Mouse (Mus musculus): ENCODE results near the gene Lama2.

Gene Lama2

GRCm38 (mm10) chr10:27619658-27620057 is at the start of gene Lama2:
Gene Lama2 (minus strand): TSS chr10:27619758.
- in situ Hi-C loops (cut with MboI; ENCODE audit: unreplicated experiment in 2 of 2), result no loop called here

DNA sequence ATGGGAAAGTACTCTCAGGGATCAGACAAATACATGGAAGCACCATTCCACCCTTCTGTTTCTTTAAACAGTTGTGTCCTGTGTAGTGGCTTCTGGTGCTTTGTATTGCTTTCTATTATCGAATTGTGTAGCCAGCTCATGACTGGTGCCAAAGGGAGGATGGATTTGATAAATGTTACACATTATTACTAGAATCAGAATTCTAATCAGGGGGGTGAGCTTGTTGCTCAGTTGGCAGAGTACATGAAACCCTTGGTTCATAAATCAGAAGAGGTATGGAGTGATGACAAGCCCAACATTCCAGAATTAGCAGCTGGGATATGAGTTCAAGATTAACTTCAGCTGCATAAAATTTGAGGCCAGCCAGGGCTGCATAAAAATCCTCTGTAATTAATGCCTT is 44.8 kb upstream of the Lama2 start:
- in situ Hi-C loops (cut with MboI; ENCODE audit: unreplicated experiment in 2 of 2), result no loop called here

GRCm38 (mm10) chr10:27663396-27663795 is 43.8 kb upstream of the Lama2 start:
- in situ Hi-C loops (cut with MboI; ENCODE audit: unreplicated experiment in 2 of 2), result no loop called here

DNA sequence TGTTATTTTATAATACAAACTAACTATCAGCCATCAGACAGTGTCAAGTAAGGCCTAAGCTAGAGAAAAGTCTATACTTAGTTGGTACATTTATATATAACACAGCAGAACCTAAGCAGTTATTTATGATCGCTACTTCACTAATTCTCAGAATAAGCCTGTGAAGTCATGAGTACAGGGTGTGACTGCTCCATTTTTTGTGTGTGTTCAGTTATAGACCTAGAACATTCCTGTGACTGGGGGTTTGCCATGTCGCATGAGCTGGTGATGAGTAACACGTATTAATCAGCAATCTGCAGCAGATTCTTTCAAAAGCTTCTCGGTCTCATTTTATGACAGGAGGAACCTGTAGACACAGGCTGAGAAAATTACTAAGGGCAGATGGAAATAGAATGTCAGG is 34.6 kb upstream of the Lama2 start:
- in situ Hi-C loops (cut with MboI; ENCODE audit: unreplicated experiment in 2 of 2), result no loop called here

DNA sequence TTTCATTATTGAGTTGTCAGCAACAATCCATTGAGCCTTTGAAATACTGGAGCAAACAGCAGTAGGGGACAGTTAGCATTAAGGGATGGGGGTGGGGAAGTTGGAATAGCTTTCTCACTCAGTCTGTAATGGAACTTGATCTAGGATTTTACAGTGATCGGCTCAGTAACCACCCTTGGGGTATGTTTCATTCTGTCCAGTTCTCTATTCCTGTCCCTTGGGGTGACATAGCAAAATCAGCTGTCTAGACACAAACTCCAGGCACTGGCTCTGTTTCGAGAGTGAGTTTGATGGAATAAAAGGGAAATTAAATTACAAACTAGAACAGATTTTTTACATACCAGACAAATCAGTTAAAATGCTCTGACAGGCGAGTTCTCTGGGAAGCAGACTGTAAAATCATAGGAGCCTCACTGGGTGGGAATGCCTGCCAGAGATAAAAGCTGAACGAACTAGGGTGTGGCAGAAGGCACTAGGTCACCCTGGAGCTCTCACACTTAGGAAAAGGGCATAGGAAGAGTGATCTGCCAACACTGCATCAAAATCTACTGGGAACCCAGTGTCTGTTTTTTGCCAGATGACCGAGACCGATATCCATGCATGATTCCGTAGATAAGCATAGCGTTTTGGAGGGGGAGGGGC is 33.3 kb upstream of the Lama2 start:
- in situ Hi-C loops (cut with MboI; ENCODE audit: unreplicated experiment in 2 of 2), result no loop called here

- in situ Hi-C loops (cut with MboI; ENCODE audit: unreplicated experiment in 2 of 2), result no loop called here
Observed at GRCm38 (mm10) chr10:27635721-27636120, 16.2 kb upstream of the Lama2 start.

DNA sequence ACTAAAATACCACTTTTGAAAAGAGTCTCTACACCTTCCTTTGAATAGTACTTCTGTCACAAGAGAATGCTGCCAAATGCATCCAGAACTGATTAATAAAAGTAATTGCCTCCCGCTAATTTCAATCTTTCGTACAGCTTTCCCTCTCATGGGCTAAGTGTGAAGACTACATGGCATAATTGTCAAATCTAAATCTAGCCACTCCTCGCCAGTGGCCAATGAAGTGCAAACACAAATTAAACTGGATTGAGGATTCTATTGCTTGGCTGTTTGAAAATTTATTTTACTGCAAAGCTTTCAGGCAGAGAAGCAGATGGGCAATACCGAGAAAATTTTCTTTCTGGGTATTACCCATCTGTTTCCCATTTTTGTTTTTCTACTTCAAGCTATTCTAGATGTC is 11.4 kb upstream of the Lama2 start:
- in situ Hi-C loops (cut with MboI; ENCODE audit: unreplicated experiment in 2 of 2), result no loop called here

DNA sequence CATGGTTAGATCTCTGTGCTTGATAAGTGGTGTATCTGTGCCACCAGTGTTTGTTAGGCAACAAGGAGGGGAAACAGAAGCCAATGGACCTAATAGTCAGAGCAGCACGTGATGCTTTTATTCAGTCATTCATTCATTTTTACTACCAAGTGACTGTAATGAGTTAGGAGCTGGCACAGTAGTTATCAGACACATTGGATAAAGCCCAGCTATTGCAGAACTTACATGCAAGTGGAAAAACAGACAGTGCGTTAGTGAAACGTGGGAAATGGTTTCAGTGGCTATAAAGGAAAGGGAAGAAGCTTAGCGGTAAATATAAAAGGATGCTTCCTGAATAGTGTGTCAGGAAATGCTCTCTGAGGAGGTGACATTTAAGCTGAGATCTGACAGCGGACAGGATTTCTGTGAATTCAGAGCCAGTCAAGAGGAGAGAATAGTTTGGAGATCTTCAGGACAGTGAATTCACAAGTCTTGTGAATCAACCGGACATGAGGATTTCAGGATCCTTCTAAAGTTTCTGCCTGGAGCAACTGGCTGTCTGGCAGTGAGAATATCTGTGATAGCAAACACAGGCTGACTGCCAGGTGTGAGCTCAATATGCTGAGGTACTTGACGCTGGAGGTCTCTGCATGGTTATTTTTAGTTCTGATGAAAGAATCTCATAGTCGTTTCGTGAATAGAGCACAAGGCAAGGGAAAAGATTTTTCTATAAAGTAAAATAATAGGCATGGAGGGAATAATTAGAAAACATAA is 2.3 kb upstream of the Lama2 start:
- in situ Hi-C loops (cut with MboI; ENCODE audit: unreplicated experiment in 2 of 2), result no loop called here

- in situ Hi-C loops (cut with MboI; ENCODE audit: unreplicated experiment in 2 of 2), result no loop called here
Observed at GRCm38 (mm10) chr10:27617522-27618020, 2.0 kb downstream of the Lama2 start.

DNA sequence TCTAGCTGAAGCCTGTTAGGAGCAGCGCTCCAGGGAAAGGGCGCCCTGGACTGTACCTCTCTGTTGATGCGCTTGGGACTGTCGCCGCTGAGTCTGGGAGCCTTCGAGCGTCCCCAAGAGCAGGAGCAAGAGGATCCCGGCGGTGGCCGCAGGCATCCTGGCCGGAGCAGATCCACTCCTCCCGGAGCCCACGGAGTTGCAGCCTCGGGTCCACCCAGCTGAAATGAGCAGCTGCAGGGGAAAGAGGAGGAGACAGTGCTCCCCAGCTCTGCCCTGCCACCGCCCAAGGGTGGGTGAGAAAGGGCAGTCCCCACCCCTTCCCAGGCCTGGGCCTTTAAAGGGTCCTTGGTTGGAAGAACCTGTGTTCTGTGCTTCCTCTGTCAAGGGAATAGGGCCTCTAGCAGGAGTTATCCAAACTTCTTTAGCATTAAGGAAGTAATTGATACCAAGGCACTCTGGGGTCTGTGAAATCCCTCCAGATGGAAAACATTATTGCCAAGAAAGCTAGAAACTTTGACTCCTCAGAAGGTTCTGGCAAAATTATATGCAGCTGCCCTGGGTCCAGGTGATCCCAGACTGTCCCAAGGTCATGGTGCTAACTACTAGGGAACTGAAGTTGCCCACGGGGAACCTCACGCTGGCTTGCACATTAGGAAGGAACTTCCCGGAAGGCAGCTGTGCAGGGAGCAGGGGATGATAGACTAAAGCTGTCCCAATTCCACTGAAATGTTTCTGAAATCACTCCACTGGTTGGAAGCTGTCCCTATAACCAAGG is 2.7 kb downstream of the Lama2 start:
- in situ Hi-C loops (cut with MboI; ENCODE audit: unreplicated experiment in 2 of 2), result no loop called here

GRCm38 (mm10) chr10:27595675-27596074 is 23.9 kb downstream of the Lama2 start:
- in situ Hi-C loops (cut with MboI; ENCODE audit: unreplicated experiment in 2 of 2), result no loop called here

DNA sequence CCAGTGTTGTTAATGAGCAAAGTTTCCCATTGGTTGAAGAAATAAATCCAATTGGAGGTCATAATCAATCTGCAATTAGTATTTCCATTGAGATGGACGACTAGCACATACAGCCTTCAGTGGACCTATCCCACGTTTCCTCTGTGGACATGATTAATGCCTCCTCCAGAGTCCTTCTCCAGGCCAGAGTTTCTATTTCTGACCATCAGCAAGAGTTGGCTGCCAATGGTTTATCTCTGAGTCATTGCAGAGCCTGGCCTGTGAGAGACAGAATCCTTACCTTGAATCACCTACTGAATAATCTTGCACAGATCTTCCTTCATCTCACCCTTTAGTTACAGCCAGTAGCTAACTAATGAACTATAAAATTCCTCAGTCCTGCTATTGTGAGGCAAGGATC is 86.3 kb downstream of the Lama2 start:
- in situ Hi-C loops (cut with MboI; ENCODE audit: unreplicated experiment in 2 of 2), result no loop called here

- in situ Hi-C loops (cut with MboI; ENCODE audit: unreplicated experiment in 2 of 2), result no loop called here
Observed at GRCm38 (mm10) chr10:27508847-27509459, 110.6 kb downstream of the Lama2 start.

GRCm38 (mm10) chr10:27500863-27501262 is 118.7 kb downstream of the Lama2 start:
- in situ Hi-C loops (cut with MboI; ENCODE audit: unreplicated experiment in 2 of 2), result no loop called here

GRCm38 (mm10) chr10:27488452-27488851 is 131.1 kb downstream of the Lama2 start:
- in situ Hi-C loops (cut with MboI; ENCODE audit: unreplicated experiment in 2 of 2), result no loop called here

GRCm38 (mm10) chr10:27484041-27484440 is 135.5 kb downstream of the Lama2 start:
- in situ Hi-C loops (cut with MboI; ENCODE audit: unreplicated experiment in 2 of 2), result no loop called here

DNA sequence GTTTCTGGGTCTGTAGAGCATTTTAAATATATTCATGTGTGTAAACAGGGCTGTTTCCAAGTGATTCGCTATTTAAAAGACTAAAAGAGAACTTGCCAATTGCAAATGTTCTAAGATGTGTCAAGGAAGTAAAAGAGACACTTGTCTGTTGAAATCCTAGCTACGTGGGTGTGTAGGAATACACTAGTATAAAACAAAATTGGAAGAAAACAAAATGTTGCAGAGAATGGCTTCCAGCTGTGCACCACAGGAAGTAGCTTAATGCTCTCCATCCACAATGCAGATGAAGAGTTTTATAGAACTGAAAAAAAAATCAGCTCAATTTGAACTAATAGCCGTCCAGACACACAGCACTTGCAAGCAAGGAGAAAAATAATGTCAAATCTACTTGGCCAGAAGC is 144.0 kb downstream of the Lama2 start:
- in situ Hi-C loops (cut with MboI; ENCODE audit: unreplicated experiment in 2 of 2), result no loop called here

- in situ Hi-C loops (cut with MboI; ENCODE audit: unreplicated experiment in 2 of 2), result no loop called here
Observed at GRCm38 (mm10) chr10:27468274-27468673, 151.3 kb downstream of the Lama2 start.

GRCm38 (mm10) chr10:27413583-27414465 is 205.7 kb downstream of the Lama2 start:
- in situ Hi-C loops (cut with MboI; ENCODE audit: unreplicated experiment in 2 of 2), result no loop called here

DNA sequence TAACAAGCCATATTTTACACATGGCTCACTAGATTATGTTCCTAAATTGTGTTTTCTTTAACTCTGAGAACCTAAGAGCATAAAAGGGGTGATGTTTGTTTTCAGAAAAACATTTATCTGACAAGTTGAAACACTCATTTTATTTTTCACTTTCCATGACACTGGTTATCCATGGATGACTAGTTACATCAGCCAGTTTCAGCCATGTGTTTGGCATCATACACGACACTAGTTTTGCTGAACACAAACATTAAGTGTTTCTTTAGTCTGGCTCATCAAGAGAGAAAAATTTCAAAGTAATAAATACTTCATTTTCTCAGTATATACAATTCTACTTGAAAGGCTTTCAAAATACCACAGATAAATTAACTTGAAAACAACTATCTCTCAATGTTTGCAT is 228.8 kb downstream of the Lama2 start:
- in situ Hi-C loops (cut with MboI; ENCODE audit: unreplicated experiment in 2 of 2), result no loop called here
